Mouse (Mus musculus) lung, adult 2 months (tissue): ENCODE measurements around the gene Gsto2. TPM values are rescaled to one million over a fixed set of nuclear protein-coding genes. Genes with fewer than 3 reads are reported as not detected.

Experiments
- DNase-seq: peaks from one replicate; pipeline ENCODE4 v3.0.0; 2022
- H3K4me1 ChIP-seq: fragments of 200-500 bp; 2 replicates; pipeline ENCODE4 v1.6.1; 2011; ENCODE audit warnings: low read length; ENCODE audit not compliant: control insufficient read depth, insufficient read depth
- H3K4me3 ChIP-seq: fragments of 200-500 bp; replicated peaks from 2 replicates; pipeline ENCODE3; 2011; ENCODE audit warnings: low read depth, mild to moderate bottlenecking, control low read depth, low read length; ENCODE audit errors: extremely low read depth
- CTCF ChIP-seq: fragments of 200-500 bp; IDR thresholded peaks from 2 replicates; pipeline ENCODE4 v1.5.1; 2011; ENCODE audit warnings: mild to moderate bottlenecking, low read length, control low read depth; ENCODE audit not compliant: insufficient read depth
- POLR2A ChIP-seq: fragments of 200-500 bp; IDR thresholded peaks from 2 replicates; pipeline ENCODE4 v1.6.1; 2011; ENCODE audit warnings: low read depth, mild to moderate bottlenecking, control low read depth, low read length, borderline replicate concordance; ENCODE audit errors: extremely low read depth
- WGBS: fragments of 180-500 bp; shearing (Covaris S2); methylation state at CpG from one replicate; pipeline ENCODE4 v1.1.7; 2018; 5-methylcytosine and 5-hydroxymethylcytosine counted together
- polyA plus RNA-seq: library from polyadenylated mRNA; depleted of rRNA; stranded (reverse); fragments of >200 nt; gene quantifications from 2 replicates; pipeline ENCODE4 v1.2.3, GENCODE M21; 2012

The Gsto2 gene
- polyA plus RNA-seq, 1 experiment: 1.5 TPM

DNA sequence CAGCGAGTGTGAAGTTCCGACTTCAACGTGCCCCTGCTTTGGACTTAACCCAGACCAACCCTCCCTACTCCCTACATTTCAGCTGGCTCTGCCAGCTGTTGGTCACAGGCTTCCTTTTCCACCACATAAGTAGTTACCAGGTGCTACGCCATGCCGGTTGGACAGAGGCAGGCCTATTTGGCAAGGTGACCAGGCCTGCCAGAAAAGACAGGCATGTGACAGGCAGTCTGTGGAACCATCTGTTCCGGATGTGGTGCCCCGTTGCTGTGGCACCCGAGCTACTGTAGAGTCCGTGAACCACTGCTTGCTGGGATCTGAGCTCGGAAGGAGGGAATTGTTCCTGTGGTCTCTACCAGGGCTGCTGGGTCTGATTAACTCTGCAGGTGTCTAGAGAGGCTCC, 22.1 kb downstream of the Gsto2 start:
- no peak for TF ChIP-seq CTCF
- TF ChIP-seq POLR2A: no peak
- Histone ChIP-seq H3K4me3 (no peak overlapping the region), H3K4me1 (peaks cover 18% of the 10 kb centered on the region)
- 68% methylated on average over 10 of the region's 10 CpGs for WGBS
- DNase-seq: no peak

DNA sequence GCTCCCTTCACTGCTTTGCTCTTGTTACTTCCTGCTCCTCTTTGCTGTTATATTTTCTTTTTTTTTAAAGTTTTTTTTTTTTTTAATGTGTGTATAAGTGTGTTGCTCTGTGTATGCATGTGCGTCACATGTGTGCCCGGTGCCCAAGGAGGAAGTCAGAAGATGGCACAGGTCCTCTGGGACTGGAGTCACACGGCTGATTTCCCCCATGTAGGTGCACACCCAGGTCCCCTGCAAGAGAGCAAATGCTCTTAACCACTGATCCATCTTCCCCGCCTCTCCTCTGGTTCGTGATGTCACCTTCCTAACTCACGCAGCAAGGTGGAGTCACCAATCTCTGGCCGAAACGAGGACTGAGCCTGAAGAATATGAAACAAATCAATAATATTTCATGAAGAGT, 22.7 kb downstream of the Gsto2 start:
- peaks cover 18% of the 10 kb centered on the region for H3K4me1 ChIP-seq
- DNase-seq: no peak
- TF ChIP-seq POLR2A (no peak), CTCF (no peak)
- no peak overlapping the region for H3K4me3 ChIP-seq
- WGBS: 88% methylated on average over 8 of the region's 8 CpGs

DNA sequence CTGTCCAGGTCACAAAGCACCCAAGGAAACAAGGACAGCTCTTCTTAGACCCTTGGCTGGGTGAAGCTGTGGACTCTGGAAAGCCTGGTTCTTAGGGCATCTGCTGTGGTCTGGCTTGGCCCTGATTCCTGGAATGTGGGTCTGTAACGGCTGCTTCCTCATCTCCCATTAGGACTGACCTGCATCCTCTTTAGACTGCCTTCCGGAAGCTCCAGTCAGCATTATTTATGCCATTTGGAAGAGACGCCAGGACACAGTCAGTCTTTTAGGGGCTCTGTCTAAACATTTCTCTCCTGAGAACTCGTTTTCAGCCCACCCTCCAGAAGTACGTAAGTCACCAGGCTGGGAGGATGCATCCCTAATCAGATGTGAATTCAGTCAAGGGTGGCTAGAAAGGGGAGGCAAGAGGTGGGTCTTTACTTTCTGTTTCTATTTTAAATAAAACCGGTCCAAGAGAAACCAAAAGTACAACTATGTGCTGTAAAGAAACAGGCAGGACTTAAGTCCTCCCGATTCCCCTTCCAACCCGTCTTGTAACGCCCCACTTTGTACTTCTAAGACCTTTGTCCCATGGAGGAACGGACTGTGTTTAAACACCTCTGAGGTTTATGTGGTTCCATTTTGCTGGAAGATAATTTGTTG, 25.3 kb downstream of the Gsto2 start:
- Histone ChIP-seq H3K4me3 (peak overlapping the region; percentile 52), H3K4me1 (peaks cover 18% of the 10 kb centered on the region)
- DNase-seq: no peak
- WGBS: 19% methylated on average over 10 of the region's 10 CpGs
- TF ChIP-seq POLR2A: no peak
- no peak for TF ChIP-seq CTCF

DNA sequence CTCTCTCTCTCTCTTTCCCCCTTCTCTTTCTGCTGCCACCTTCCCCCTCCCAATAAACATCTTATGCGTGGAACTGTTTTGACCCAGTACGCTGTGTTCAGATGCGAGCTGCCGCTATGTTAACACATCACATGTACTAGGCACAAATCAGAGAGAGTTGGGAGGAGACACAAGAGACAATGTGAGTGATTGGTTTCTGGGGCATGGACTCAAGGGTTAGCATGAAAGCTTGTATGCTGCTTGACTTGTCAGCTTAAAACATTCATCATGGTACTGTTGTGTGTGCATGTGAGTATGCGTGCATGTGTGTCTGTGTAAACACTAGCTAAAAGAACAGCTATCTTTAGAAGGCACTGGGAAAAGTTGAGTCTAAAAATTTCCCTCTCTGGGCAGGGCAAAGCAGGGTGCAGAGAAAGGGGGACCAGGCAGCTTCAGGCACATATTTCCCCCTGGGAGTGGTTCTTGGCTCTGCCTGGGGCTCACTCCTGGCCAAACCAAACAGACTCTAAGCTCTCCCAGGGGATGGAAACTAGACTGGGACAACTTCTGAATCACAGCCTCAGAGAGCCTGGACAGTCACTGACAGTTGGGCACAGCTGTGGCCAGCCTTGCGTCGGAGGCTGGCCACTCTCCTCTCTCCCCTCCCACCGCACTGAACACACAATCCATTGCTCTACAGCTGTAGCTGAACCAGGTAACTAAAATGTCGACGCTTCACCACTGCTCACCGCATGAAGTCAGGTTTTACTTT, 26.4 kb downstream of the Gsto2 start:
- Histone ChIP-seq H3K4me1 (peaks cover 15% of the 10 kb centered on the region), H3K4me3 (no peak overlapping the region)
- 55% methylated on average over 11 of the region's 11 CpGs for WGBS
- no peak for DNase-seq
- TF ChIP-seq POLR2A (0 out of 2 replicates have a peak, but pooled peaks have one; percentile 12), CTCF (no peak)

DNA sequence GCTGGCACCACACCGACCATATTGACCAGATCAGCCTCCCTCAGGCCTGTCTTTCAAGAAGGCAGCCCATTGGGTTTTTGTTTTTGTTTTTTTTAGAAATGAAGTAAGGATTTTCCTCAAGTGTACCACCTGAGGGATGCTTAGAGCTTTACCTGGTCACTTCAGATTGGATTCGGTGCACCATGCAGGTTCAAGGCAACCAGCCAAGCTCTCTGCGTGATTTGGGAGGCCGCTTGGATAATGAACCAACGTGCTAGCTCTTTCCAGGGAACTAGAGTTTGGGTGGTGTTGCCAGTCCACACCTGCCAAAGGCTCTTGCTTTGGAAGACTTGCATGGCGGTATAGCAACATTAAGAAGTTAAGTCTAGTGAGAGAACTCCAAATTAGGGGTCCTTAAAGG, 27.8 kb downstream of the Gsto2 start:
- 93% methylated on average over 6 of the region's 6 CpGs for WGBS
- H3K4me1 ChIP-seq: peaks cover 15% of the 10 kb centered on the region
- no peak for TF ChIP-seq POLR2A
- no peak for TF ChIP-seq CTCF
- H3K4me3 ChIP-seq: no peak overlapping the region
- DNase-seq: no peak

DNA sequence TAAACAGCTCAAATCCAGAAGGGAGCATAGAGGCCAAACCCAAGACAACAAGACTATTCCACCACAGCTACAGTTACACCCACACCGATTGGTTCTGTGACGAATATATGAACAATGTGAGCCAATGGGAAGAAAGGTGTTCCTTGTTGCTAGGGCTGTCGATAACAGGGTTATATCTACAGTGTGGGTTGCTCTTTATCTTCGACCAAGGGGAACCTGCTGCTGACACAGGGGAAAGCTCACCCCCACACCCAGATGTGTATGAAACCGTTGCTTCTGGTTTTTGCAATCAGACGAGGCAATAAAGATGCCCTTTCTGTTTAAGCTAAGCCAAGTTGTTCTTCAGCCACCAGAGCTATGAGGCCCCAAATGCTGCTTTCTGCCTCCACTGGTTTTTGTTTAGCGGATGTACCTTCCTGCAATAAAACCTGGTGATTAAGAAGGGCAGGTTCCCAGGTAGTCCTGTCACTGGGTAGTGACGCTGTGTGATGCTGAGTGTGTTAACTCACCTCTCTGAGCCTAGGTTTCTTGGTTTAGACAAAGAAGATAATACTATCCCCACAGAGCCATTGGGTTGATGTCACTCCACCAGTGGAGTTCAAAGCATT, 33.2 kb downstream of the Gsto2 start:
- WGBS: 90% methylated on average over 8 of the region's 8 CpGs
- TF ChIP-seq POLR2A (no peak), CTCF (no peak)
- no peak for DNase-seq
- Histone ChIP-seq H3K4me3 (no peak overlapping the region), H3K4me1 (peaks cover 12% of the 10 kb centered on the region)

DNA sequence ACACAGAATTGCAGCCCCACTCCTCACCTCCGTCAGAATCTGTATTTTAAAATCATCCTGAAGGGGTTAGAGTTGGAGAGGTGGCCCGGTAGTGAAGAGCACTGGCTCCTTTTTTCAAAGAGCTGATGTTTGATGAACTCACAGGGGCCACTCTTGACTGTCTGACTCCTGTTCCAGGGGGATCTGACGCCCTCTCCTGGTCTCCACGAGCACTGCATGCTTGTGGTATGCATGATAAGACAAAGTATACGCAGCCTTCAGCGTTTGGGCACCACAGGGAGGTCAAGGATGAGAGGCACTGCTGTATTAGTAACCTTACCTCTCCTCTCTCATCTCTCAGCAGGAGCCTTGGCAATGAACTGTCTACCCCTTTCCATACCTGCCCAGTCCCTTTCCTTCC, 34.7 kb downstream of the Gsto2 start:
- TF ChIP-seq CTCF (peak; percentile 49), POLR2A (no peak)
- H3K4me3 ChIP-seq: no peak overlapping the region
- H3K4me1 ChIP-seq: peaks cover 12% of the 10 kb centered on the region
- WGBS: 68% methylated on average over 6 of the region's 6 CpGs
- DNase-seq: no peak

DNA sequence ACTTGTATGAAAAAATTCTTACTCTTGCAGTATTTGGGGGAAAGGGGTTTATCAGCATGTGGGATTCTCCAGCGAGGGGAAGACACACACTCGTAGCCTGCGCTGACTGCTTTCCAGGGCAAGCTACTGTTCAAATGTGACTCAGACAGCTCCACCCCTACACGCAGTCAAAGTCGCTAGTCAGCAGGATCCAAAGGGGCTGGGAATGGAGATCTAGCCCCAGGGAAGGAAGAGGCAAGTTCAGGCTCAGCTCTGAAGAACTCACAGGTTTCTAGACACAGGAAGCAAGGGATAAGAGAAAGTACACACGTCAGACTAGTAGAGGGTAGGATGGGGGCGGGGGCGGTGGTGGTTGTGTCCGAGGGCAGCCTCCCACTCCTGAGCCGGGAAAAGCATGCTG, 35.2 kb downstream of the Gsto2 start:
- DNase-seq: no peak
- Histone ChIP-seq H3K4me1 (peaks cover 12% of the 10 kb centered on the region), H3K4me3 (no peak overlapping the region)
- WGBS: 75% methylated on average over 10 of the region's 10 CpGs
- TF ChIP-seq CTCF: no peak
- TF ChIP-seq POLR2A: no peak

DNA sequence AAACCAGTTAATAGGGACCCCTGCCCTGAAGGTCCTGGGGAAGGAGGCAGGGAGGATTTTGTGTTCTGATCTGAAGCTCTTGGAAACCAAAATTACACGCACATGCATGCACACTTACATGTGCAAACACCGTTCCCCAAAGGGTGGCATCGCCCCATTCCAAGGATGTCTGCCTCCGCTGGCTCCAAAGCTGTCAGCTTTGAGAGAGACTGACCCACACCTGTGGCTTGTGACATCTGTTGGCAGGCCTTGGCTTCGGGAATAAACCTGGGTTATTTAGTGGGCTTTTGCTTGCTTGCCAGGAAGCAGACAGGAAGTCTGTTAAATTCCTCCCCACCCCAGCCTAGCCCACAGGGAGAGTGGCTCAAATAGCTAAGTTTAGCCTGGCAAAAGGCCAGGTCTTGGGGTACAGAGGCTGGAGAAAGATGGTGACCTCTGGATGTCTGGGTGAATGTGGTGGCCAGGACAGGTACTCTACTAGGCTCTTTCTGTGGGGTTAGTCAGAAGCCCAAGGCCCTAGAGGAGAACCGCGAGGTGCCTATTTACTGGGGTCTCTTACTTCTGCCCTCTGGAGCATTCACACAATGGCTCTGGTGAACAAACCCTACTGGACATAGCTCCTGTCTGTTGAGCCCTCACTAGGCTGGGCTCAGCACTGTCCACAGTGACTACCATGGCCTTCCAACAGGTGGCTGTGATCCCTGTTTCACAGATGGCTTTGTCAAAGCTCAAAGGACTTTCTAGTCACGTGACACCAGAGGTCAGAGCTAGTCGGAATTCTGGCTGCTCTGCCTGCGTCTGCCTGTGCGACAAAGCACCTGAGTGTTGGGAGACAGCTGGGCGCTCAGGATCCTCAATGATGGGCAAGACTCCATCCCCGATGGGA, 37.2 kb downstream of the Gsto2 start:
- 53% methylated on average over 13 of the region's 13 CpGs for WGBS
- no peak for TF ChIP-seq CTCF
- no peak for TF ChIP-seq POLR2A
- DNase-seq: no peak
- Histone ChIP-seq H3K4me1 (peaks cover 15% of the 10 kb centered on the region), H3K4me3 (no peak overlapping the region)
